Mouse (Mus musculus): Measurements from ENCODE around the gene Cldn2.

GRCm38 (mm10) chrX:139803028-139803427 is 2.4 kb downstream of the Cldn2 start:
- TF ChIP-seq CTCF (IDR thresholded peaks at IDR 0.05; ENCODE audit: control insufficient read depth, insufficient read depth, low read length) (no peak), POLR2A (IDR thresholded peaks at IDR 0.05; ENCODE audit: borderline replicate concordance, control insufficient read depth, low read depth, low read length) (no peak)
